Mouse (Mus musculus) stomach, embryonic 15.5 days (tissue): ENCODE results near the gene Erp44. TPM values are rescaled to one million over a fixed set of nuclear protein-coding genes. Genes with fewer than 3 reads are reported as not detected.

Experiments used
- ATAC-seq: fragments of 200-750 bp; cut with Nextera tagmentation; 2 replicates; pipeline ENCODE4 v1.8.0; 2017; ENCODE audit warnings: low read depth, moderate number of reproducible peaks, moderate TSS enrichment; ENCODE audit not compliant: insufficient read depth, low FRiP score
- H3K27ac ChIP-seq: fragments of 300-500 bp; sonication (generic); 2 replicates; pipeline ENCODE4 v1.5.1; 2015; ENCODE audit warnings: mild to moderate bottlenecking, inconsistent platforms
- H3K27me3 ChIP-seq: fragments of 300-500 bp; sonication (generic); replicated peaks from 2 replicates; pipeline ENCODE4 v1.6.1; 2015; ENCODE audit warnings: inconsistent platforms
- H3K36me3 ChIP-seq: fragments of 300-500 bp; sonication (generic); 2 replicates; pipeline ENCODE4 v1.6.1; 2015; ENCODE audit warnings: inconsistent platforms
- H3K4me1 ChIP-seq: fragments of 300-500 bp; sonication (generic); 2 replicates; pipeline ENCODE4 v1.6.1; 2015; ENCODE audit warnings: inconsistent platforms
- H3K4me2 ChIP-seq: fragments of 300-500 bp; sonication (generic); 2 replicates; pipeline ENCODE4 v1.6.1; 2015; ENCODE audit warnings: mild to moderate bottlenecking, inconsistent platforms
- H3K4me3 ChIP-seq: fragments of 300-500 bp; sonication (generic); replicated peaks from 2 replicates; pipeline ENCODE4 v1.5.1; 2015; ENCODE audit warnings: inconsistent platforms
- H3K9ac ChIP-seq: fragments of 300-500 bp; sonication (generic); 2 replicates; pipeline ENCODE4 v1.6.1; 2015; ENCODE audit warnings: inconsistent platforms
- H3K9me3 ChIP-seq: fragments of 300-500 bp; sonication (generic); 2 replicates; pipeline ENCODE4 v1.6.1; 2016; ENCODE audit warnings: inconsistent platforms
- WGBS: fragments of 180-500 bp; shearing (Covaris S2); methylation state at CpG from one replicate; pipeline ENCODE4 v1.1.7; 2015; 5-methylcytosine and 5-hydroxymethylcytosine counted together
- polyA plus RNA-seq: library from polyadenylated mRNA; unstranded; fragments of >200 nt; fragmentation: Nextera tagmentation; extraction: Ambion mirVana; gene quantifications from 2 replicates; pipeline ENCODE4 v1.2.1, GENCODE M21; 2015

Erp44 gene
- polyA plus RNA-seq, 1 experiment from 2014 or later = 104 TPM

GRCm38 (mm10) chr4:48273119-48273829 is 6.1 kb downstream of the Erp44 start:
- ATAC-seq = no peak
- no peak overlapping the region for H3K4me2 ChIP-seq
- no peak overlapping the region for H3K27ac ChIP-seq
- no peaks in the 10 kb centered on the region for H3K9me3 ChIP-seq
- H3K9ac ChIP-seq = no peak overlapping the region
- WGBS = 92% methylated on average over 7 of the region's 7 CpGs
- no peaks in the 10 kb centered on the region for H3K27me3 ChIP-seq
- H3K36me3 ChIP-seq = no peaks in the 10 kb centered on the region
- no peaks in the 10 kb centered on the region for H3K4me1 ChIP-seq
- H3K4me3 ChIP-seq = no peak overlapping the region

- no peaks in the 10 kb centered on the region for H3K9me3 ChIP-seq
- no peak overlapping the region for H3K4me2 ChIP-seq
- no peaks in the 10 kb centered on the region for H3K4me1 ChIP-seq
- no peaks in the 10 kb centered on the region for H3K36me3 ChIP-seq
- ATAC-seq = no peak
- 57% methylated on average over 5 of the region's 5 CpGs for WGBS
- H3K27me3 ChIP-seq = no peaks in the 10 kb centered on the region
- no peak overlapping the region for H3K9ac ChIP-seq
- no peak overlapping the region for H3K27ac ChIP-seq
- H3K4me3 ChIP-seq = no peak overlapping the region
Observed at GRCm38 (mm10) chr4:48271838-48272237, 7.5 kb downstream of the Erp44 start.

GRCm38 (mm10) chr4:48270532-48270931 is 8.8 kb downstream of the Erp44 start:
- H3K27ac ChIP-seq = no peak overlapping the region
- no peaks in the 10 kb centered on the region for H3K9me3 ChIP-seq
- H3K9ac ChIP-seq = no peak overlapping the region
- H3K4me1 ChIP-seq = no peaks in the 10 kb centered on the region
- H3K27me3 ChIP-seq = no peaks in the 10 kb centered on the region
- no peak overlapping the region for H3K4me3 ChIP-seq
- ATAC-seq = no peak
- H3K4me2 ChIP-seq = no peak overlapping the region
- no peaks in the 10 kb centered on the region for H3K36me3 ChIP-seq

- Histone ChIP-seq H3K4me2 (no peak overlapping the region), H3K9me3 (no peaks in the 10 kb centered on the region), H3K27ac (no peak overlapping the region), H3K9ac (no peak overlapping the region), H3K36me3 (no peaks in the 10 kb centered on the region), H3K4me3 (no peak overlapping the region), H3K27me3 (no peaks in the 10 kb centered on the region), H3K4me1 (no peaks in the 10 kb centered on the region)
- WGBS = 73% methylated on average over 1 of the region's 1 CpGs
- ATAC-seq = no peak
Observed at GRCm38 (mm10) chr4:48268127-48268526, 11.2 kb downstream of the Erp44 start.

DNA sequence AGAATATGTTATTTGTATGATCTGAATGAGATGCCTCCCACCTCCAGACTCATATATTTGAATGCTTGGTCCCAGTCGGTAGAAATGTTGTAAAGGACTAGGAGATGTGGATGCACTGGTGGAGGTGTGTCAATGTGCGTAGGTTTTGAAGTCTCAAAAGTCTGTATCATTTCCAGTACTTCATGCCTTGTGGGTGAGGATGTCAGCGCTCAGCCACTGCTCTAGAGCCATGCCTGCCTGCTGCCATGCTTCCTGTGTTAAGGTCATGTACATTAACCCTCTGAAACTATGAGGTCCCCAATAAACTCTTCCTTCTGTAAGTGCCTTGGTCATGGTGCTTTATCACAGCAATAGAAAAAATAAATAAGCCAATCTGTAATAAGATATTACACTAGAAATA is 11.7 kb downstream of the Erp44 start:
- no peaks in the 10 kb centered on the region for H3K4me1 ChIP-seq
- H3K9ac ChIP-seq = no peak overlapping the region
- no peak overlapping the region for H3K4me2 ChIP-seq
- no peaks in the 10 kb centered on the region for H3K36me3 ChIP-seq
- WGBS = 81% methylated on average over 3 of the region's 3 CpGs
- no peaks in the 10 kb centered on the region for H3K9me3 ChIP-seq
- H3K27ac ChIP-seq = no peak overlapping the region
- H3K27me3 ChIP-seq = no peaks in the 10 kb centered on the region
- no peak overlapping the region for H3K4me3 ChIP-seq
- no peak for ATAC-seq

GRCm38 (mm10) chr4:48258045-48258444 is 21.3 kb downstream of the Erp44 start:
- 95% methylated on average over 3 of the region's 3 CpGs for WGBS
- Histone ChIP-seq H3K27me3 (no peaks in the 10 kb centered on the region), H3K9me3 (no peaks in the 10 kb centered on the region), H3K27ac (no peak overlapping the region), H3K4me3 (no peak overlapping the region), H3K4me1 (no peaks in the 10 kb centered on the region), H3K4me2 (no peak overlapping the region), H3K36me3 (no peaks in the 10 kb centered on the region), H3K9ac (no peak overlapping the region)
- ATAC-seq = no peak

- Histone ChIP-seq H3K9me3 (no peaks in the 10 kb centered on the region), H3K4me1 (no peaks in the 10 kb centered on the region), H3K27ac (no peak overlapping the region), H3K4me3 (no peak overlapping the region), H3K4me2 (no peak overlapping the region), H3K27me3 (no peaks in the 10 kb centered on the region), H3K9ac (no peak overlapping the region), H3K36me3 (no peaks in the 10 kb centered on the region)
- no peak for ATAC-seq
Observed at GRCm38 (mm10) chr4:48253266-48253665, 26.1 kb downstream of the Erp44 start.

GRCm38 (mm10) chr4:48244280-48244679 is 35.1 kb downstream of the Erp44 start:
- no peak overlapping the region for H3K4me3 ChIP-seq
- WGBS = 88% methylated on average over 2 of the region's 2 CpGs
- no peaks in the 10 kb centered on the region for H3K4me1 ChIP-seq
- H3K27ac ChIP-seq = no peak overlapping the region
- no peaks in the 10 kb centered on the region for H3K36me3 ChIP-seq
- H3K9ac ChIP-seq = no peak overlapping the region
- H3K9me3 ChIP-seq = no peaks in the 10 kb centered on the region
- ATAC-seq = no peak
- H3K27me3 ChIP-seq = no peaks in the 10 kb centered on the region
- no peak overlapping the region for H3K4me2 ChIP-seq

DNA sequence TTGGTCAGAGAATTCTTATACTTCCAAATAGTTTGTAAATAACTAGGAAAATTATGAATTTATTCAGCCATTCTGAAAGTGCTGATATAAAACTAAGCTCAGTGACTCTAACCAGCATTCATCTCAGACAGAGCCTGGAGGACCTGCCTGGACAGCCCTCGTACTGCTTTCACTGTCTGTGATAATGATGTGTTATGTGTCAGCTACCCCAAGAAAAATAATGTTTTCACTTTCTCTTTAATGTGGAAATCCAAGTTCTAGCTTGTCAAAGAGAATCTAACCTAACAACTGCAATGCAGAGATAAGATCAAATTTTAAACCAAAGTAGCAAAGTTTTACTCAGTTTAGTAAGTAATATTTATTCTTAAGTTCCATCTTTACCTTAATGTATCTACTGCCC is 35.6 kb downstream of the Erp44 start:
- H3K4me2 ChIP-seq = no peak overlapping the region
- ATAC-seq = no peak
- no peak overlapping the region for H3K27ac ChIP-seq
- H3K4me1 ChIP-seq = no peaks in the 10 kb centered on the region
- H3K9ac ChIP-seq = no peak overlapping the region
- H3K36me3 ChIP-seq = no peaks in the 10 kb centered on the region
- 60% methylated on average over 1 of the region's 1 CpGs for WGBS
- H3K27me3 ChIP-seq = no peaks in the 10 kb centered on the region
- no peak overlapping the region for H3K4me3 ChIP-seq
- no peaks in the 10 kb centered on the region for H3K9me3 ChIP-seq

DNA sequence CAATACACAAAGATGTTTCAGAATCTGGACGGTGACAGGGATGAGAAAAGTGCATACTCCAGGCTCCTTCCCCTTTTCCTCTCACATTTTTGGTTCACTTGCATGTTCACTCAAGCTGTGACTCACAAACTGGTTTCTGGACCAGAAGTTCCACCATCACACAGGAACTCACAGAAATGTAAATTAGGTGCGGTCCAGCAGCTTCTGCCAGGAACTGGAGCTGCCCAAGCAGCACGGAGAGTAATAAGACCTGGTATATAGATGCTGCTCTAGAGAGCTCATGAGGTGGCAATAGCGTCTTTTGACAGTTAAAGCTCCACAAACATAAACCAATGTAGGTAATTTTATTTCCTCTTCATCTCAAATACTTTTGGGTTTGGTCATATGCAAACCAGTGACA is 36.9 kb downstream of the Erp44 start:
- Histone ChIP-seq H3K9me3 (no peaks in the 10 kb centered on the region), H3K27ac (no peak overlapping the region), H3K4me1 (no peaks in the 10 kb centered on the region), H3K4me3 (no peak overlapping the region), H3K36me3 (no peaks in the 10 kb centered on the region), H3K9ac (no peak overlapping the region), H3K27me3 (no peaks in the 10 kb centered on the region), H3K4me2 (no peak overlapping the region)
- ATAC-seq = no peak
- 84% methylated on average over 4 of the region's 4 CpGs for WGBS

- H3K9ac ChIP-seq = no peak overlapping the region
- WGBS = 81% methylated on average over 4 of the region's 4 CpGs
Observed at GRCm38 (mm10) chr4:48239046-48239445, 40.3 kb downstream of the Erp44 start.

DNA sequence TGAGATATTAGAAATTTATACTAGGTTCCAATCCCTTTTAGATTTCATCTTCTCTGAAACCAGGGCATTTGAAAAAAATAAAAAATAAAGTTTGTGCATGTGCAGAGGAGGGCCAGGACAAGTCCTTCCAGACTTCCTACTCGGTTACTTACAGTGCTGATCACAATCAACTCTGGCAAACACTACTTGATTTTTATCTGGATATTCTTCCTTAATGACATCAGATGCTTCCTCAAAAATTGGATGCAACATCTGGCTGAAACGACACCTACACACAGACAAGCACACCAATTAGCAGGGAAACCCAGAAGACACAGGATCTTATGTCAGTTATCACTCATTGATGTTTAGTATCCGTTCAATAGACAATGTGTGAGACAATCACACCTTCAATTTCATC is 42.6 kb downstream of the Erp44 start:
- H3K27me3 ChIP-seq = no peaks in the 10 kb centered on the region
- H3K9me3 ChIP-seq = no peaks in the 10 kb centered on the region
- WGBS = 84% methylated on average over 3 of the region's 3 CpGs
- H3K27ac ChIP-seq = no peak overlapping the region
- H3K4me3 ChIP-seq = no peak overlapping the region
- H3K36me3 ChIP-seq = no peaks in the 10 kb centered on the region
- no peaks in the 10 kb centered on the region for H3K4me1 ChIP-seq
- H3K9ac ChIP-seq = no peak overlapping the region
- no peak overlapping the region for H3K4me2 ChIP-seq
- no peak for ATAC-seq

More at GRCm38 (mm10) chr4:48239046-48239445, 40.3 kb downstream of the Erp44 start:
- ATAC-seq = no peak
- Histone ChIP-seq H3K4me3 (no peak overlapping the region), H3K4me1 (no peaks in the 10 kb centered on the region), H3K4me2 (no peak overlapping the region), H3K27ac (no peak overlapping the region), H3K9me3 (no peaks in the 10 kb centered on the region), H3K36me3 (no peaks in the 10 kb centered on the region), H3K27me3 (no peaks in the 10 kb centered on the region)

- H3K36me3 ChIP-seq = no peaks in the 10 kb centered on the region
- no peaks in the 10 kb centered on the region for H3K27me3 ChIP-seq
- ATAC-seq = peak; percentile 66; the same call in 1 of the 2 replicates
- no peaks in the 10 kb centered on the region for H3K4me1 ChIP-seq
- no peak overlapping the region for H3K4me3 ChIP-seq
- no peak overlapping the region for H3K9ac ChIP-seq
- 46% methylated on average over 3 of the region's 3 CpGs for WGBS
- H3K27ac ChIP-seq = peak overlapping the region; percentile 44; the same call in 1 of the 2 replicates
- H3K9me3 ChIP-seq = no peaks in the 10 kb centered on the region
- H3K4me2 ChIP-seq = no peak overlapping the region
Observed at GRCm38 (mm10) chr4:48226800-48227199, 52.6 kb downstream of the Erp44 start.
